Mouse (Mus musculus): ENCODE data around the gene Atp5k. TPM values are rescaled to one million over a fixed set of nuclear protein-coding genes. Genes with fewer than 3 reads are reported as not detected.

Gene Atp5k
- polyA plus RNA-seq (2015; fragmentation: Nextera tagmentation; extraction: Ambion mirVana) = 401 and 426 TPM in 2 replicates

DNA sequence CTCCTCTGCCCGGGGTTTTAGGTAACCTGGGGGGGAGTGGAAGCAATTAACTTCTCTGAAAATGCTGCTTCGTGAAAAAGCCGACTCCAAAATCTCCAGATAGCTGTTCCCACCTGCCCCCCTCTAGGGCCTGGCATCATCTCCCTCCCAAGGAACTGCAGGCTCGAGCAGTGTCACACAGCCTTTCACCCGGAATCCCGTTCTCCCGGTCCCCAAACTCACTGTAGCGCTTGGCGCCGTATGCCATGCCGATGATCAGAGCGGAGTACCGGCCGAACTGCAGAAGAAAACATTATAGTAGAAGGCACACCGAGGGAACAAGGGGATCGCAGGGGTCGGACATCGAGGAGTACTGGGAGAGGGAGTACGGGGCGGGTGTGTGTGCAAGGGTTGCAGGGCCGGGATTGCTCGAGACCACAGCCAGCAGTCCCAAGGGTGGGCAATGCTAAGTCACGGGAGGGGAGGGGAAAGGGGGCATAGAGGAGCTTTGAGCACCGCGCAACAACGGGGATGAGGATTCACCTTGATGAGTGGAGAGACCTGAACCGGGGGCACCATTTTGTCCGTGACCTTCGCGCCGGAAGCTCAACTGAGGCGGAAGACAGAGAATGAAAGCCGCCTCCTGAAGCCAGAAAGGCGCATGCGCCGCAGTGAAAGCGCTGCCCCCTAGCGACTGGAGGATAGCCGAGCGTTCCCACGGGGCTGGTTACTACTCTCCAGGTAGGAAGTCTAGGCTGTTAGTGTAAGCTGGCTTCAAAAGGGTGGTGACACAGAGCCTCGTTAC, at the start of gene Atp5k:
Gene Atp5k (minus strand): TSS at position 645 of the 784 bp plus-strand sequence.
- Histone ChIP-seq H3K4me2 (peak within 1 kb of the TSS; percentile 73), H3K4me1 (peaks cover 5% of the 10 kb centered on the region), H3K27me3 (replicated peaks) (no peaks in the 10 kb centered on the region), H3K4me3 (replicated peaks) (peak within 1 kb of the TSS; percentile 84), H3K9ac (peak within 1 kb of the TSS; percentile 77), H3K27ac (no peak within 1 kb of the TSS), H3K9me3 (no peaks in the 10 kb centered on the region), H3K36me3 (peaks cover 14% of the 10 kb centered on the region; the same call in 1 of the 2 replicates)
- 1% methylated on average over 42 of the region's 42 CpGs for WGBS
- ATAC-seq (ENCODE audit: insufficient read depth, low FRiP score, low read depth) = peak; percentile 83

- no peak for ATAC-seq (ENCODE audit: insufficient read depth, low FRiP score, low read depth)
- no peak overlapping the region for H3K27ac ChIP-seq
- H3K9ac ChIP-seq = no peak overlapping the region
- no peaks in the 10 kb centered on the region for H3K4me1 ChIP-seq
- H3K27me3 ChIP-seq (replicated peaks) = no peaks in the 10 kb centered on the region
- H3K9me3 ChIP-seq = no peaks in the 10 kb centered on the region
- peaks cover 24% of the 10 kb centered on the region for H3K36me3 ChIP-seq
- no peak overlapping the region for H3K4me3 ChIP-seq (replicated peaks)
- 88% methylated on average over 6 of the region's 6 CpGs for WGBS
- no peak overlapping the region for H3K4me2 ChIP-seq
These were observed 48.8 kb upstream of the Atp5k start for GRCm38 (mm10) chr5:108483006-108483405.

DNA sequence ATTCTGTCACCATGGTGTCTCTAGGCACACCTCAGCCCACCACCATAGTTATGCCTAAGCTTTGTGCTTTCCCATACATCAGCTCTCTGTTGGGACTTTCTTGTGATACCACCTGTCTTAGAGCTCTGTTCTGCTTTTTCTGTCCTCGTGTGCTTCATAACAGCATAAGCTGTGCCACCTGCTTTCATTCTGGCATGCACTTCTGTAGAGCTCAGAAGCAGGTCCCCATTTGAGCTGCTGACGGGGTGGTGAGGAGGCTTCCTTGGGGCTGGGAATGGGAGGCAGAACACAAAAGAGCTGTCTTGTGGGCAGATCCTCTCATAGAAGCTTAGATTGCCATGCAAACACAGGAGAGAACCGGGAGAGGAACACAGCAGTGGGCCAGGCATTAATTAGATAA, 41.7 kb upstream of the Atp5k start:
- peaks cover 51% of the 10 kb centered on the region for H3K36me3 ChIP-seq
- 84% methylated on average over 3 of the region's 3 CpGs for WGBS

GRCm38 (mm10) chr5:108473737-108474136, 39.5 kb upstream of the Atp5k start:
- Histone ChIP-seq H3K4me1 (no peaks in the 10 kb centered on the region), H3K9me3 (no peaks in the 10 kb centered on the region), H3K27ac (no peak overlapping the region), H3K27me3 (replicated peaks) (no peaks in the 10 kb centered on the region), H3K9ac (no peak overlapping the region), H3K4me3 (replicated peaks) (no peak overlapping the region), H3K36me3 (peaks cover 51% of the 10 kb centered on the region), H3K4me2 (no peak overlapping the region)
- 81% methylated on average over 4 of the region's 4 CpGs for WGBS
- ATAC-seq (ENCODE audit: insufficient read depth, low FRiP score, low read depth) = no peak

More for the DNA sequence above, 41.7 kb upstream of the Atp5k start:
- Histone ChIP-seq H3K9me3 (no peaks in the 10 kb centered on the region), H3K4me1 (no peaks in the 10 kb centered on the region), H3K4me3 (replicated peaks) (no peak overlapping the region), H3K4me2 (no peak overlapping the region), H3K9ac (no peak overlapping the region), H3K27me3 (replicated peaks) (no peaks in the 10 kb centered on the region), H3K27ac (no peak overlapping the region)
- no peak for ATAC-seq (ENCODE audit: insufficient read depth, low FRiP score, low read depth)

DNA sequence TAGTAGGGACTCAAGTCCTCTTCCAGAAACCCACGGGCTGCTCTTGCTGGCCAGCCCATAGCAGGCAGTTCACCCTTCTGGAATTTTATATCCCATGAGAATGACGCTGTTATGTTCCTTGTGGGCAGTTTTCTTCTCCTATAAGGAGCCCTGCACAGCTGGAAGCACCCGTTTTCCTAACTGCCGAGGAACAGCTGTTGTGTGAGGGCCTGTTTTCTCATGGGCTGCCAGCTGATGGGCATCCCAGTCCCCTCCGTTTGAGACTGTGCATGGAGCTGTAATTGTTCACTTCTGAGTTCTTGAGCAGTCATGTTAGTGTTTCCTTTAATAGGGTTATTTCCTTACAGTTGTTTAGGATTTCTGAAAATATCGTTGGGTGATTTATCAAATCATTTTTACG, 35.4 kb upstream of the Atp5k start:
- Histone ChIP-seq H3K27me3 (replicated peaks) (no peaks in the 10 kb centered on the region), H3K9ac (no peak overlapping the region), H3K36me3 (peaks cover 28% of the 10 kb centered on the region), H3K4me2 (no peak overlapping the region), H3K9me3 (no peaks in the 10 kb centered on the region), H3K27ac (no peak overlapping the region), H3K4me3 (replicated peaks) (no peak overlapping the region), H3K4me1 (no peaks in the 10 kb centered on the region)
- 75% methylated on average over 7 of the region's 7 CpGs for WGBS
- ATAC-seq (ENCODE audit: insufficient read depth, low FRiP score, low read depth) = no peak

DNA sequence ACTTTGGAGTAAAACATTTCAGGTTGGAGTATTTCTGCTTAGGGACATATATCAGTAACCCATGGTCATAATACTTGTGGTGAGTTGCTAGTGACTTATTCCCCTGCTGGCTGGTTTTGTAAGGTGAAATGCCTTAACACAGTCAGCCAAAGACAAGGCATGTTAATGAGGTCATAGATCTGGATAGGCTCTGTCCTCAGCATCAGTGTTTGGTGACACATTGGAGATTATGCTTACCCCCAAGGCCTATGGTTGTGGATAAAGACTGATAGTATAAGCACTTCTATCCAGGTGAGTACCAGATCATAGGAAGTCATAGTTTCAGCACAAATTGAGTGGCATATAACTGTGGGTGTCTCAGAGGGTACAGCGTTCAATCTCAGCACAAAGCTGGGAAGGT, 32.4 kb upstream of the Atp5k start:
- no peaks in the 10 kb centered on the region for H3K36me3 ChIP-seq
- no peak overlapping the region for H3K4me2 ChIP-seq
- no peak overlapping the region for H3K27ac ChIP-seq
- no peak overlapping the region for H3K4me3 ChIP-seq (replicated peaks)
- no peak for ATAC-seq (ENCODE audit: insufficient read depth, low FRiP score, low read depth)
- WGBS = 88% methylated on average over 1 of the region's 1 CpGs
- no peak overlapping the region for H3K9ac ChIP-seq
- no peaks in the 10 kb centered on the region for H3K9me3 ChIP-seq
- H3K4me1 ChIP-seq = peaks cover 20% of the 10 kb centered on the region
- no peaks in the 10 kb centered on the region for H3K27me3 ChIP-seq (replicated peaks)

GRCm38 (mm10) chr5:108465131-108465891, 31.1 kb upstream of the Atp5k start:
- no peak overlapping the region for H3K27ac ChIP-seq
- H3K9me3 ChIP-seq = no peaks in the 10 kb centered on the region
- no peak overlapping the region for H3K9ac ChIP-seq
- H3K27me3 ChIP-seq (replicated peaks) = no peaks in the 10 kb centered on the region
- peaks cover 20% of the 10 kb centered on the region for H3K4me1 ChIP-seq
- no peaks in the 10 kb centered on the region for H3K36me3 ChIP-seq
- no peak overlapping the region for H3K4me3 ChIP-seq (replicated peaks)
- WGBS = 74% methylated on average over 6 of the region's 6 CpGs
- ATAC-seq (ENCODE audit: insufficient read depth, low FRiP score, low read depth) = no peak
- no peak overlapping the region for H3K4me2 ChIP-seq

- Histone ChIP-seq H3K27me3 (replicated peaks) (no peaks in the 10 kb centered on the region), H3K9ac (peak overlapping the region; percentile 98; the same call in 1 of the 2 replicates), H3K36me3 (no peaks in the 10 kb centered on the region), H3K4me3 (replicated peaks) (peak overlapping the region; percentile 80), H3K27ac (no peak overlapping the region), H3K4me2 (peak overlapping the region; percentile 85), H3K9me3 (no peaks in the 10 kb centered on the region), H3K4me1 (peaks cover 20% of the 10 kb centered on the region)
- no peak for ATAC-seq (ENCODE audit: insufficient read depth, low FRiP score, low read depth)
- 35% methylated on average over 4 of the region's 4 CpGs for WGBS
These were observed 28.2 kb upstream of the Atp5k start for GRCm38 (mm10) chr5:108462446-108462845.

- Histone ChIP-seq H3K9me3 (no peaks in the 10 kb centered on the region), H3K27me3 (replicated peaks) (no peaks in the 10 kb centered on the region), H3K4me1 (peaks cover 20% of the 10 kb centered on the region), H3K4me3 (replicated peaks) (peak within 1 kb of the TSS; percentile 80), H3K4me2 (peak within 1 kb of the TSS; percentile 85), H3K36me3 (no peaks in the 10 kb centered on the region), H3K9ac (peak within 1 kb of the TSS; percentile 98), H3K27ac (peak within 1 kb of the TSS; percentile 70)
- peak; percentile 98 for ATAC-seq (ENCODE audit: insufficient read depth, low FRiP score, low read depth)
- WGBS = under 1% methylated on average over 60 of the region's 62 CpGs
These were observed 27.1 kb upstream of the Atp5k start, which contains the start of gene Pcgf3 for GRCm38 (mm10) chr5:108461082-108462065. Gene Pcgf3, plus strand, starts transcription at chr5:108461232.

DNA sequence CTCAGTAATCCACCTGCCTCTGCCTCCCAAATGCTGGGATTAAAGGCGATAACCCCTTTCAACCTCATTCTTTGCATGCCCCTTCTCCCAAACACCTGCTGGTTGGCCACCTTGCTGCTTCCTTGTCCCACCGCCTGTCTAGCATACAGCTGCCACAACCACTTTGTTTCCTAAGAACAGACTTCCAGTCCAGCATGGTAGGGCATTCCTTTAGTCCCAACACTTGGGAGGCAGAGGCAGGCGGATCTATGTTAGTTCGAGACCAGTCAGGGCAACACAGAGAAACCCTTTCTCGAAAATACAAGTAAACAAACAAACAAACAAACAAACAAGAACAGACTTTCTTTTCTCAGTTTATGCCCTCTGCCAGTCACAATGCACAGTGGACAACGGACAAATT, 26.2 kb upstream of the Atp5k start:
- Histone ChIP-seq H3K4me2 (peak overlapping the region; percentile 76), H3K4me1 (peaks cover 20% of the 10 kb centered on the region), H3K27ac (no peak overlapping the region), H3K27me3 (replicated peaks) (no peaks in the 10 kb centered on the region), H3K9ac (0 out of 2 replicates have a peak overlapping the region, but pooled peaks have one; percentile 98), H3K4me3 (replicated peaks) (peak overlapping the region; percentile 80), H3K9me3 (no peaks in the 10 kb centered on the region), H3K36me3 (no peaks in the 10 kb centered on the region)
- ATAC-seq (ENCODE audit: insufficient read depth, low FRiP score, low read depth) = no peak
- WGBS = 39% methylated on average over 6 of the region's 6 CpGs

DNA sequence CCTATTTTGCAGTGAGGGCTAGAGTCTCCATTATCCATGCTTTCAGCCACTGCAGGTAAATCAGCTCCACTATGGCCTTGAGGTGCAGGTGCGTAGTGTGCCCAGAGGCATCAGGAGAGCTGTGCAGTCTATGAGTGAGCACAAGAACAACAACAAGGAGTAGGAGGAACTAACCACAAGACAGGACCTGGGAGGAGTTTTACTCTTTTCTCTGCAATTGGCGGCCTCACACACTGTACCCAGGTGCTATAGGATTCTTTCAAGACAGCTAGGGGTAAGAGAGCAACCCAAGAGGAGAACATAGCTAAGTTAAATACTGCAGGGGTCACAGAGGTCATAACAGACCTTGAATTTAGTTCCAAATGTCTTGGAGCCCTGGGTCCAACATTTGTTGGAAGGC, 24.5 kb upstream of the Atp5k start:
- Histone ChIP-seq H3K9me3 (no peaks in the 10 kb centered on the region), H3K9ac (no peak overlapping the region), H3K4me3 (replicated peaks) (no peak overlapping the region), H3K4me2 (no peak overlapping the region), H3K27ac (no peak overlapping the region), H3K4me1 (peaks cover 18% of the 10 kb centered on the region), H3K36me3 (no peaks in the 10 kb centered on the region), H3K27me3 (replicated peaks) (no peaks in the 10 kb centered on the region)
- WGBS = 77% methylated on average over 2 of the region's 2 CpGs
- ATAC-seq (ENCODE audit: insufficient read depth, low FRiP score, low read depth) = no peak
